Mouse (Mus musculus) neural tube, embryonic 13.5 days (tissue): ENCODE data around the gene Mthfd1. TPM values are rescaled to one million over a fixed set of nuclear protein-coding genes. Genes with fewer than 3 reads are reported as not detected.
A peak's percentile ranks its signal among the peaks of the same experiment; 100 is the strongest.

ENCODE experiments used
- ATAC-seq: fragments of 200-750 bp; cut with Nextera tagmentation; 2 replicates; pipeline ENCODE4 v1.8.0; 2017; ENCODE audit warnings: low read depth, mild to moderate bottlenecking, moderate TSS enrichment, moderate library complexity
- H3K27ac ChIP-seq: fragments of 300-500 bp; sonication (generic); replicated peaks from 2 replicates; pipeline ENCODE4 v1.5.1; 2015; ENCODE audit warnings: moderate library complexity, mild to moderate bottlenecking, inconsistent platforms
- H3K27me3 ChIP-seq: fragments of 300-500 bp; sonication (generic); 2 replicates; pipeline ENCODE4 v1.6.1; 2015; ENCODE audit warnings: mild to moderate bottlenecking, inconsistent platforms
- H3K36me3 ChIP-seq: fragments of 300-500 bp; sonication (generic); 2 replicates; pipeline ENCODE4 v1.6.1; 2015; ENCODE audit warnings: mild to moderate bottlenecking, inconsistent platforms
- H3K4me1 ChIP-seq: fragments of 300-500 bp; sonication (generic); replicated peaks from 2 replicates; pipeline ENCODE4 v1.6.1; 2015; ENCODE audit warnings: inconsistent platforms
- H3K4me2 ChIP-seq: fragments of 300-500 bp; sonication (generic); 2 replicates; pipeline ENCODE4 v1.6.1; 2015; ENCODE audit warnings: inconsistent platforms, mild to moderate bottlenecking, moderate library complexity
- H3K4me3 ChIP-seq: fragments of 300-500 bp; sonication (generic); 2 replicates; pipeline ENCODE4 v1.5.1; 2015; ENCODE audit warnings: mild to moderate bottlenecking, inconsistent platforms
- H3K9ac ChIP-seq: fragments of 300-500 bp; sonication (generic); 2 replicates; pipeline ENCODE4 v1.6.1; 2015; ENCODE audit warnings: moderate library complexity, mild to moderate bottlenecking, inconsistent platforms
- H3K9me3 ChIP-seq: fragments of 300-500 bp; sonication (generic); 2 replicates; pipeline ENCODE4 v1.6.1; 2016; ENCODE audit warnings: inconsistent platforms
- WGBS: fragments of 180-500 bp; shearing (Covaris S2); methylation state at CpG from one replicate; pipeline ENCODE4 v1.1.7; 2015; 5-methylcytosine and 5-hydroxymethylcytosine counted together
- polyA plus RNA-seq: library from polyadenylated mRNA; unstranded; fragments of >200 nt; fragmentation: Nextera tagmentation; extraction: Ambion mirVana; gene quantifications from 2 replicates; pipeline ENCODE4 v1.2.1, GENCODE M21; 2015

The Mthfd1 gene
- polyA plus RNA-seq, 1 experiment from 2014 or later, result 23.1 TPM

DNA sequence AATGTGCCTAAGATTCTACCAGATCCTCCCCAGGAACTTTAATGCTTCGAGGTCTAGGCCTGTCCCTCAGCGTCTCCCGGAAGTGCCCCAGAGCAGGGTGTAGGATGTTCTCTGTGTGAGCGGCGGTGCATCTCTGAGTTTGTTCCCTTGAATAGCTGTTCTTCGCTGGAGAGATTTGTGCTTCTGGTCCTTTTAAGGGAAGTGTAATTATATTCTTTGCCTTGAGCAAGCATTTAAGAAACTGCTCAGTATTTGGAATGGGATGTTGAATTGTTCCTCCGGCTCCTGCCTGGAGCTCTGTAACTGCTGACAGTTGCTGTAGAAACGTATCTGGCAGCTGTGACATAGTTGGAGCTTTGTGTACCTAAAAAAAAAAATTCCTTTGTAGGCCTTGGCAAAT is 32.9 kb downstream of the Mthfd1 start:
- WGBS, result 27% methylated on average over 8 of the region's 8 CpGs
- Histone ChIP-seq H3K27ac (peak overlapping the region; percentile 67; the same call in 1 of the 2 replicates), H3K36me3 (peaks cover 41% of the 10 kb centered on the region), H3K27me3 (no peaks in the 10 kb centered on the region), H3K9me3 (no peaks in the 10 kb centered on the region), H3K4me1 (peaks cover 20% of the 10 kb centered on the region), H3K4me2 (no peak overlapping the region), H3K9ac (no peak overlapping the region), H3K4me3 (no peak overlapping the region)
- ATAC-seq, result no peak

DNA sequence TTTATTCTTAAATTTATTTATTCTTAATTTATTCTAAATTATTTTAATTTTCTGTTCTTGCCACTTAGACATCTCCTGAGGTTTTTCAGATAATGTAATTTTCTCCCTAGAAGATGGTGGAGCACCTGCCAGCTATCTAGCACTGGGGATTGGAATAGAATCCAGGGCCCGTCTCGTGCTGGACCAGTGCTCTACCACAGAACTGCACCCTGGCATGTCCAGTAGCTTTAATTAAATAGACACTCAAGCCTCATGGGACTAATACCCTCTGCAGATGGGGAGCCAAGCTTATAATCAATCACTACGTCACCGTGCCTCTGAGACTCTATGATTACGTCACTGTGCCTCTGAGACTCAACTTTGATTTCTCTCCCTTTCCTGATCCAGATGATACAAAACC is 33.4 kb downstream of the Mthfd1 start:
- peak; percentile 60; the same call in 1 of the 2 replicates for ATAC-seq

DNA sequence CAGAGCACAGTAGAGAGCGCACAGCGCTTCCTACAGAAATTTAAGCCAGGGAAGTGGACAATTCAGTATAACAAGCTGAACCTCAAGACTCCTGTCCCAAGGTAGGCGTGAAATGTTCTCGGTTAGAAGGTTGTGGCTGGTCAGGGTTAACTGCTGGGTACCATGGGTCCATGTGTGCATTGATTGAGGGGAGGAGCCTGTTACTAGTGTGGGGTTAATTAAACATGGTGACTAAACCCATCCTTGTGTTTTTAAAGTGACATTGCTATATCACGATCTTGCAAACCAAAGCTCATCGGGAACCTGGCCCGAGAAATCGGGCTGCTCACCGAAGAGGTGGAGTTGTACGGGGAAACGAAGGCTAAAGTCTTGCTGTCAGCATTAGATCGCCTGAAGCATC is 34.3 kb downstream of the Mthfd1 start:
- Histone ChIP-seq H3K9me3 (no peaks in the 10 kb centered on the region), H3K4me3 (no peak overlapping the region), H3K36me3 (peaks cover 36% of the 10 kb centered on the region), H3K27ac (no peak overlapping the region), H3K4me2 (no peak overlapping the region), H3K9ac (no peak overlapping the region), H3K4me1 (peaks cover 20% of the 10 kb centered on the region), H3K27me3 (no peaks in the 10 kb centered on the region)
- 91% methylated on average over 12 of the region's 12 CpGs for WGBS
- ATAC-seq, result no peak

More for the DNA sequence above, 33.4 kb downstream of the Mthfd1 start:
- no peaks in the 10 kb centered on the region for H3K27me3 ChIP-seq
- WGBS, result 26% methylated on average over 5 of the region's 5 CpGs
- H3K4me2 ChIP-seq, result no peak overlapping the region
- H3K27ac ChIP-seq, result peak overlapping the region; percentile 25; the same call in 1 of the 2 replicates
- no peaks in the 10 kb centered on the region for H3K9me3 ChIP-seq
- H3K4me1 ChIP-seq, result peaks cover 20% of the 10 kb centered on the region
- no peak overlapping the region for H3K9ac ChIP-seq
- peaks cover 41% of the 10 kb centered on the region for H3K36me3 ChIP-seq
- H3K4me3 ChIP-seq, result no peak overlapping the region

DNA sequence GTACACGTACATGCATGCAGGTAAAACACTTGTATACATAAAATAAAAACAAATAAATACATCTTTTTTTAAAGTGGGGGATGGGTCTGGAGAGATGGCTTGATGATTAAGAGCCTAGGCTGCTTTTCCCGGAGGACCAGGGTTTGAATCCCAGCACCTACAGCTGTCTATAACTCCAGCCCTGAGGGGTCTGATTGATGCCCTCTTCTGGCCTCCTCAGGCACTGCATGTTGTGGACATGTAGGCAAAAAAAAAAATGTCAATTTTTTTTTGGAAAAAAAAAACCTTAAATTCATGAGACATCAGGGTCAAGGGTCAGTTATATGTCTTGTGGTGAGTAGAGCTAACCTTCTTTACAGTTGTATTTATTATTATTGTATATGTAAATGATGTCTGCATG is 35.2 kb downstream of the Mthfd1 start:
- 95% methylated on average over 2 of the region's 2 CpGs for WGBS
- H3K4me2 ChIP-seq, result no peak overlapping the region
- peaks cover 20% of the 10 kb centered on the region for H3K4me1 ChIP-seq
- no peak for ATAC-seq
- H3K4me3 ChIP-seq, result no peak overlapping the region
- H3K9ac ChIP-seq, result no peak overlapping the region
- no peak overlapping the region for H3K27ac ChIP-seq
- no peaks in the 10 kb centered on the region for H3K27me3 ChIP-seq
- no peaks in the 10 kb centered on the region for H3K9me3 ChIP-seq
- peaks cover 42% of the 10 kb centered on the region for H3K36me3 ChIP-seq

DNA sequence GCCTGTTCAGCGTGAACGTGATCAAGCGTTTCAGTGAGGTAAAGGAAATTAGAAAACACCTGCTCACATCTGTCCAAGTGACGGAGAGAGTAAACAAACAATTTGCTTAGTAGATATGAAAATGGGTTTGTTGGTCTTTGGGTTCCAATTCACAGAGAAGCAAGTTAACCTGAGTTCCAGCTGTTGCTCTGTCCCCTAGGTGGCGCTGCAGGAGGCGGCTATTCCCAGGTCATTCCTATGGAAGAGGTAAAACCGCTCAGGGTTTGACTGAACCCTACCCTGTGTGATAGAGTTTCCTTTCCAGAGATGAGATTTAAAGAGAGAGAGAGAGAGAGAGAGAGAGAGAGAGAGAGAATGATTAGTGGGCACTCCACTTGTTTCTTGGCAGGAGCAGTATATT is 38.1 kb downstream of the Mthfd1 start:
- Histone ChIP-seq H3K27ac (no peak overlapping the region), H3K4me3 (no peak overlapping the region), H3K36me3 (peaks cover 56% of the 10 kb centered on the region), H3K27me3 (no peaks in the 10 kb centered on the region), H3K9me3 (no peaks in the 10 kb centered on the region), H3K4me2 (no peak overlapping the region), H3K4me1 (peaks cover 7% of the 10 kb centered on the region), H3K9ac (no peak overlapping the region)
- 65% methylated on average over 7 of the region's 7 CpGs for WGBS
- ATAC-seq, result no peak

DNA sequence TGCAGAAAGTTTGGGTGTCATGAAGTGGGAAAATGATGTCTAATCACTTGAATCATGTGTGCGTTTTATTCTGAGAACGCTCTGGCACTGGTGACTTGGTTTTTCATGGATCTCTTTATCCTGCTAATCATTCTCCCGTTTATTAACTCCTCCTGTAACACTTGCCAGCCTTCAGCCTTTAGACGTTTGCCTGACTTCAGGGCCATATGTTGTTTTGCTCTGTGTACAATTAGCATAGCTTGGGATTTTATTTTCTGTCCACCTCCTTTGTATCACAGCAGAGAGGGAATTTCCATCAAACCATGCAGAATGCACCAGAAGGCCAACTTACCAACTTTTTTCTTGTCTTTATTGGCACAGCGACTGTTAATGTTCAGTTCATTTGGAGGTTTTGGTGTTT is 42.7 kb downstream of the Mthfd1 start:
- Histone ChIP-seq H3K27ac (no peak overlapping the region), H3K36me3 (peaks cover 53% of the 10 kb centered on the region), H3K4me3 (no peak overlapping the region), H3K27me3 (no peaks in the 10 kb centered on the region), H3K4me1 (no peaks in the 10 kb centered on the region), H3K9me3 (no peaks in the 10 kb centered on the region), H3K9ac (no peak overlapping the region), H3K4me2 (no peak overlapping the region)
- ATAC-seq, result no peak
- 82% methylated on average over 5 of the region's 5 CpGs for WGBS

DNA sequence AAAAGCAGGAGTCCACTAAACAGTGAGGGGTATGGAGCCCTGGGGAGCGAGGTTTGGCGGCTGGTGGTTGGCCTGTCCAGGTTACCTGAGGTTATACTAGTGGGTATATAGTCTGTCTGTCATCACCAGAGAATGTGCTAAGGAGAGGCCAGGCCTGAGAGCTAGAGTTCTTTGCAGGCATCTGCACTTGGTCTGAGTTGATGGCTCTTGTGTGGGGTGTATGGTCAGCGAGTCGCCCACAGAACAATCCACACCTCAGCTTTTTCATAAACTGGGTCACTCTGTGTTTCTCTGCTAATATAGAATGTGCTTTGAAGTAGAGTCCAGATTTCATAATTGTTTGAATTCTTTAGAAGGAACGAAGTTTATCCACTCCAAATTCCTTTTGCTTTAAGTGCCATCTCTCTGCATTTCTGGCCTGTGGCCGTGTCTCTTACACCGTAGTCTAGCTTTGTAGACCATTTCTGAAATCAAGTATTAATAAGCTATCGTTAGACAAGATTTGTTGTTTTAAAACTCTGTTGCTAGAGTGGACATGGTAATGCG is 44.3 kb downstream of the Mthfd1 start:
- WGBS, result 96% methylated on average over 9 of the region's 9 CpGs
- no peak overlapping the region for H3K4me3 ChIP-seq
- H3K9me3 ChIP-seq, result no peaks in the 10 kb centered on the region
- no peaks in the 10 kb centered on the region for H3K4me1 ChIP-seq
- no peak overlapping the region for H3K9ac ChIP-seq
- ATAC-seq, result no peak
- H3K4me2 ChIP-seq, result no peak overlapping the region
- no peaks in the 10 kb centered on the region for H3K27me3 ChIP-seq
- peaks cover 53% of the 10 kb centered on the region for H3K36me3 ChIP-seq
- no peak overlapping the region for H3K27ac ChIP-seq

DNA sequence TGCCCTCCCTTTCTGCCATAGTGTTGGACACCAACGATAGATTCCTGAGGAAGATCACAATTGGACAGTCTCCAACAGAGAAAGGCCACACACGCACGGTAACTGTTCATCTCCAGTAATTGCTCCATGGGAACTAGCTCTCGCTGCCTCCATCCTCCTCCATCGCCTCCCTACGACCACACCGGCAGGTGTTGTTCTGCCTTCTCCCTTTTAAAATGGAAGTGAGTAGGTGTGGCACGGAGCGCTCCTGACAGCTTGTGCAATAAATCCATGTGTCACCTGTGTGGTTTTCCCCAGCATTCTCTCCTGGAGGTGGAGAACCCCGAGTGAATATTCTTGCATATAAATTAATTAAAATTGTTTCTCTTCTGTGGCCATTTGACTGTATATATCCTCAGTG is 45.3 kb downstream of the Mthfd1 start:
- WGBS, result 86% methylated on average over 10 of the region's 10 CpGs
- H3K36me3 ChIP-seq, result peaks cover 48% of the 10 kb centered on the region
- ATAC-seq, result no peak

DNA sequence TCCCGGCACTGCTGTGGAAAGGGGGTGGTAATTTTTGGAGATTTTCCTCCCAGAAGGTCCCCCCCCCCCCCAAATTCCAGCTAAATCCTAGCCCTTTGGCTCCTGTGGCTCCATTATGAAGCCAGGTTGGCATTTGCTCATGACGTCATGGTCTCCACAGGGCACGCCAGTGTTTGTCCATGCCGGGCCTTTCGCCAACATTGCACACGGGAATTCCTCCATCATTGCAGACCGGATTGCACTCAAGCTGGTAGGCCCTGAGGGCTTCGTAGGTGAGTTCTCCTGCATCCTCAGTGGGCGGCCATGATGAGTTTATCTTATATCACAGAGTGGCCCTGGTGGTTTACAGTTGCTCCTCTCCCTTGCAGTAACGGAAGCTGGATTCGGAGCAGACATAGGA is 48.4 kb downstream of the Mthfd1 start:
- H3K27ac ChIP-seq, result no peak overlapping the region
- peaks cover 32% of the 10 kb centered on the region for H3K36me3 ChIP-seq
- no peak for ATAC-seq
- H3K27me3 ChIP-seq, result no peaks in the 10 kb centered on the region
- WGBS, result 88% methylated on average over 11 of the region's 11 CpGs
- peaks cover 15% of the 10 kb centered on the region for H3K4me1 ChIP-seq
- no peak overlapping the region for H3K9ac ChIP-seq
- H3K4me2 ChIP-seq, result no peak overlapping the region
- no peak overlapping the region for H3K4me3 ChIP-seq
- H3K9me3 ChIP-seq, result no peaks in the 10 kb centered on the region

More for the DNA sequence above, 45.3 kb downstream of the Mthfd1 start:
- no peak overlapping the region for H3K4me3 ChIP-seq
- H3K9ac ChIP-seq, result no peak overlapping the region
- H3K4me2 ChIP-seq, result no peak overlapping the region
- H3K9me3 ChIP-seq, result no peaks in the 10 kb centered on the region
- H3K27ac ChIP-seq, result no peak overlapping the region
- no peaks in the 10 kb centered on the region for H3K27me3 ChIP-seq
- no peaks in the 10 kb centered on the region for H3K4me1 ChIP-seq

DNA sequence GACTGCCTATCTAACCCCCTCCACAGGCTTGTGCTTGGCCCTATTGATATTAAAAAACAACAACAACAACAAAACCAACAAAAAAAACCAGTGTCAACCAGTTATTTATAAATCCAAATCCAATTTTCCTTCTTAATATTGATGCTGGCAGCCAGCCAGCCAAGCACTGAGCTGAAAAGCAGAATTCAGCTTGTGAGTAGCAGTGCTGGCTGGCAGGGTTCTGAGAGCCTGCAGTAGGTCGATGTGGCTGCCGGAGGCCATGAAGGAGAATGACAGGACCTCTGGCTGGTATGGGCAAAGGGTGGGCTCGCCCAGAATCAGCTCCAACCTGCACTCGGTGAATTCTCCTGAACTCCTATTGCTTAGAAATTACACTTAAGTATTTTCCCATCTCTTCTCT is 49.1 kb downstream of the Mthfd1 start:
- H3K27ac ChIP-seq, result no peak overlapping the region
- WGBS, result 75% methylated on average over 4 of the region's 4 CpGs
- ATAC-seq, result no peak
- H3K9me3 ChIP-seq, result no peaks in the 10 kb centered on the region
- peaks cover 24% of the 10 kb centered on the region for H3K36me3 ChIP-seq
- H3K4me1 ChIP-seq, result peaks cover 15% of the 10 kb centered on the region
- H3K4me2 ChIP-seq, result no peak overlapping the region
- no peak overlapping the region for H3K9ac ChIP-seq
- no peaks in the 10 kb centered on the region for H3K27me3 ChIP-seq
- H3K4me3 ChIP-seq, result no peak overlapping the region

DNA sequence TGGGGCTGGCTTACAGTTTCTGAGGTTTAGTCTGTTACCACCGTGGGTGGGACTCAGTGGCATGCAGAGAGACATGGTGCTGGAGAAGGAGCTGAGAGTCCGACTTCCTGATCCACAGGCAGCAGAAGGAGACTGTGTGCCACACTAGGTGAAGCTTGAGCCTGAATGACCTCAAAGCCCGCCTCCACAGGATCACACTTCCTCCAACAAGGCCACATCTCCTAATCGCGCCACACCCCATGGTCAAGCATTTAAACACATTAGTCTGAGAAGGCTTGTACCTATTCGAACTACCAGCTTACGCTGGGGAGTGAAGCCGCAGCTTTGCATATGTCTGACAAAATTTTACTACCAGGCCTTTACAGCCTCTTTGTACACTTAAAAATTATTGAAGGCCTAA is 50.0 kb downstream of the Mthfd1 start:
- peaks cover 15% of the 10 kb centered on the region for H3K4me1 ChIP-seq
- H3K9me3 ChIP-seq, result no peaks in the 10 kb centered on the region
- no peak for ATAC-seq
- no peak overlapping the region for H3K4me2 ChIP-seq
- WGBS, result 90% methylated on average over 8 of the region's 8 CpGs
- H3K36me3 ChIP-seq, result peaks cover 22% of the 10 kb centered on the region
- no peak overlapping the region for H3K4me3 ChIP-seq
- H3K9ac ChIP-seq, result no peak overlapping the region
- H3K27me3 ChIP-seq, result no peaks in the 10 kb centered on the region
- no peak overlapping the region for H3K27ac ChIP-seq

DNA sequence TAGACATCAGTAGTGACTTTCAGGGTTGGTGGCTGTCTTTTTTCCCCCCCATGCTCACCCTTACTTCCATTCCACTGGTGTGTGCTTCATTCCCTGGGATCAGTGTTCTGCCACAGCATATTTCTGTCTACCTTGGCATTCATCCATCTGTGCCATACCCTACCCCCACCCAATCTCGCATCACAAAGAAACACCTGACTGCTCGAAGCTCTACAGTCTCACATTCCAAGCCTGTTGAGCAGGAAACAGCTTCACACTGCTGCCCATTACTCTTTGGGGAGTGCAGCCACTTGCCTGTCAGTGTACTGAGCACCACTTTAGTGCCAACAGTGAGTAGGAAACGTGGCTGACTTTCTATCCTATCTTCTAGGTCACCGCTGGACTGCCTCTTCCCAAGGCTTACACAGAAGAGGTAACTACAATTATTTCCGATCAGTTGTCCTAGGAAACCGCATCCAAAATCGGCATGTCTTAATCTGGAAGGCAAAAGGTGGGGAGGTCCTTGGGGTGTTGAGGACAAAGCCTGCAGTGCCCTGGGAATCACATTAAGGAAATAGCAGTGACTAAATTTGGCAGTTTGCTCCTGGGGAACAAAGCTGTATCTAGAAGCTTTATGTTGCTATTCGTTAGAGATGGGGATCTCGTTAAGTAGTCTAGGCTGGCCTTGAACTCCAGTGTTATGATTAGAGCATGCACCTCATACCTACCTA is 51.9 kb downstream of the Mthfd1 start:
- Histone ChIP-seq H3K9ac (no peak overlapping the region), H3K4me3 (no peak overlapping the region), H3K27me3 (no peaks in the 10 kb centered on the region), H3K4me1 (peaks cover 15% of the 10 kb centered on the region), H3K36me3 (peaks cover 19% of the 10 kb centered on the region), H3K4me2 (no peak overlapping the region), H3K27ac (no peak overlapping the region), H3K9me3 (no peaks in the 10 kb centered on the region)
- no peak; the same call in 1 of the 2 replicates for ATAC-seq
- 77% methylated on average over 9 of the region's 9 CpGs for whole genome bisulfite sequencing

DNA sequence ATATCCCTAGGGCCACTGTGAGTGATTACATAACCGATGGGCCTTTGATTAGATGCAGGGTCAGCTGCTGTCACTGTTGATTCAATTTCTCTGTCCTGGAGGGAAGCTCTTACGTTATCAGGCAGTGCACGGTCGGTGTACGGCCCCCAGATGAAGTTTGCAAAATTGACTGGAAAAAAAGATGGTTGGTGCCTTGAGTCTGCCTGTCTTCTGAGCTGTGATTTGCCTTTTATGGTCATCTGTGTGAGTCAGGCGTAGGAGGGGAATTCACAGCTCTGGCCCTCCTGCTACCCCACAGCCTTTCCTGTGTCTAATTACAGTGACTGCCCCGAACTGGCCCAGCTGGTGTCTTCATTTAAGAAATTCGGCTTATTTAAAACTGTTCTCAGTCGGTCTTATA is 52.9 kb downstream of the Mthfd1 start:
- ATAC-seq, result no peak
- WGBS, result 45% methylated on average over 9 of the region's 9 CpGs
- no peaks in the 10 kb centered on the region for H3K9me3 ChIP-seq
- H3K4me1 ChIP-seq, result peaks cover 15% of the 10 kb centered on the region
- H3K4me3 ChIP-seq, result no peak overlapping the region
- H3K27me3 ChIP-seq, result no peaks in the 10 kb centered on the region
- H3K36me3 ChIP-seq, result peaks cover 24% of the 10 kb centered on the region
- 0 out of 2 replicates have a peak overlapping the region, but pooled peaks have one; percentile 28 for H3K27ac ChIP-seq
- no peak overlapping the region for H3K9ac ChIP-seq
- H3K4me2 ChIP-seq, result no peak overlapping the region
